Mouse (Mus musculus): ENCODE results near the gene Pi4ka. TPM values are rescaled to one million over a fixed set of nuclear protein-coding genes. Genes with fewer than 3 reads are reported as not detected.
A peak's percentile ranks its signal among the peaks of the same experiment; 100 is the strongest.

Gene Pi4ka
- polyA plus RNA-seq, 1 experiment from 2014 or later, result 23.1 TPM

- H3K27ac ChIP-seq (ENCODE audit: low read length), result no peak overlapping the region
- H3K4me1 ChIP-seq (ENCODE audit: control insufficient read depth, insufficient read depth, low read length), result no peaks in the 10 kb centered on the region
- 53% methylated on average over 5 of the region's 5 CpGs for WGBS
- ATAC-seq, result peak; percentile 33
- peaks cover 5% of the 10 kb centered on the region for H3K9me3 ChIP-seq (ENCODE audit: control insufficient read depth, low read length)
- no peaks in the 10 kb centered on the region for H3K27me3 ChIP-seq (replicated peaks; ENCODE audit: control insufficient read depth, insufficient read depth, low read length)
- no peak overlapping the region for H3K9ac ChIP-seq (ENCODE audit: low read depth, low read length)
- no peak overlapping the region for H3K4me2 ChIP-seq (ENCODE audit: low read depth, low read length)
- no peaks in the 10 kb centered on the region for H3K36me3 ChIP-seq (ENCODE audit: control insufficient read depth, insufficient read depth, low read length)
- no peak overlapping the region for H3K4me3 ChIP-seq (ENCODE audit: low read length)
These were observed 138.2 kb downstream of the Pi4ka start for GRCm38 (mm10) chr16:17267937-17268336.

GRCm38 (mm10) chr16:17266113-17266512, 140.0 kb downstream of the Pi4ka start:
- Histone ChIP-seq H3K4me2 (ENCODE audit: low read depth, low read length) (no peak overlapping the region), H3K4me3 (ENCODE audit: low read length) (no peak overlapping the region), H3K36me3 (ENCODE audit: control insufficient read depth, insufficient read depth, low read length) (no peaks in the 10 kb centered on the region), H3K27ac (ENCODE audit: low read length) (no peak overlapping the region), H3K9me3 (ENCODE audit: control insufficient read depth, low read length) (peaks cover 5% of the 10 kb centered on the region), H3K4me1 (ENCODE audit: control insufficient read depth, insufficient read depth, low read length) (no peaks in the 10 kb centered on the region), H3K9ac (ENCODE audit: low read depth, low read length) (no peak overlapping the region), H3K27me3 (replicated peaks; ENCODE audit: control insufficient read depth, insufficient read depth, low read length) (no peaks in the 10 kb centered on the region)
- 82% methylated on average over 3 of the region's 3 CpGs for WGBS
- ATAC-seq, result no peak

- Histone ChIP-seq H3K4me2 (ENCODE audit: low read depth, low read length) (no peak overlapping the region), H3K4me3 (ENCODE audit: low read length) (no peak overlapping the region), H3K27ac (ENCODE audit: low read length) (no peak overlapping the region), H3K36me3 (ENCODE audit: control insufficient read depth, insufficient read depth, low read length) (peaks cover 15% of the 10 kb centered on the region), H3K9me3 (ENCODE audit: control insufficient read depth, low read length) (no peaks in the 10 kb centered on the region), H3K9ac (ENCODE audit: low read depth, low read length) (no peak overlapping the region), H3K27me3 (replicated peaks; ENCODE audit: control insufficient read depth, insufficient read depth, low read length) (no peaks in the 10 kb centered on the region), H3K4me1 (ENCODE audit: control insufficient read depth, insufficient read depth, low read length) (no peaks in the 10 kb centered on the region)
- ATAC-seq, result no peak
- WGBS, result 83% methylated on average over 1 of the region's 1 CpGs
These were observed 144.8 kb downstream of the Pi4ka start for GRCm38 (mm10) chr16:17261341-17261740.

- Histone ChIP-seq H3K9ac (ENCODE audit: low read depth, low read length) (no peak overlapping the region), H3K27ac (ENCODE audit: low read length) (no peak overlapping the region), H3K4me3 (ENCODE audit: low read length) (no peak overlapping the region), H3K4me1 (ENCODE audit: control insufficient read depth, insufficient read depth, low read length) (peaks cover 5% of the 10 kb centered on the region), H3K36me3 (ENCODE audit: control insufficient read depth, insufficient read depth, low read length) (peaks cover 15% of the 10 kb centered on the region), H3K9me3 (ENCODE audit: control insufficient read depth, low read length) (no peaks in the 10 kb centered on the region), H3K4me2 (ENCODE audit: low read depth, low read length) (no peak overlapping the region), H3K27me3 (replicated peaks; ENCODE audit: control insufficient read depth, insufficient read depth, low read length) (no peaks in the 10 kb centered on the region)
- WGBS, result 95% methylated on average over 12 of the region's 12 CpGs
- no peak for ATAC-seq
These were observed 147.2 kb downstream of the Pi4ka start for GRCm38 (mm10) chr16:17258917-17259316.

GRCm38 (mm10) chr16:17257359-17257821, 148.7 kb downstream of the Pi4ka start:
- H3K4me2 ChIP-seq (ENCODE audit: low read depth, low read length), result no peak overlapping the region
- H3K9me3 ChIP-seq (ENCODE audit: control insufficient read depth, low read length), result no peaks in the 10 kb centered on the region
- no peak overlapping the region for H3K27ac ChIP-seq (ENCODE audit: low read length)
- no peaks in the 10 kb centered on the region for H3K27me3 ChIP-seq (replicated peaks; ENCODE audit: control insufficient read depth, insufficient read depth, low read length)
- H3K4me3 ChIP-seq (ENCODE audit: low read length), result no peak overlapping the region
- H3K9ac ChIP-seq (ENCODE audit: low read depth, low read length), result no peak overlapping the region
- peaks cover 18% of the 10 kb centered on the region for H3K4me1 ChIP-seq (ENCODE audit: control insufficient read depth, insufficient read depth, low read length)
- no peak for ATAC-seq
- peaks cover 15% of the 10 kb centered on the region for H3K36me3 ChIP-seq (ENCODE audit: control insufficient read depth, insufficient read depth, low read length)
- WGBS, result 90% methylated on average over 9 of the region's 9 CpGs

- H3K4me2 ChIP-seq (ENCODE audit: low read depth, low read length), result no peak overlapping the region
- no peak overlapping the region for H3K4me3 ChIP-seq (ENCODE audit: low read length)
- 54% methylated on average over 2 of the region's 2 CpGs for WGBS
- H3K27ac ChIP-seq (ENCODE audit: low read length), result no peak overlapping the region
- H3K27me3 ChIP-seq (replicated peaks; ENCODE audit: control insufficient read depth, insufficient read depth, low read length), result no peaks in the 10 kb centered on the region
- no peaks in the 10 kb centered on the region for H3K9me3 ChIP-seq (ENCODE audit: control insufficient read depth, low read length)
- peaks cover 15% of the 10 kb centered on the region for H3K36me3 ChIP-seq (ENCODE audit: control insufficient read depth, insufficient read depth, low read length)
- H3K9ac ChIP-seq (ENCODE audit: low read depth, low read length), result no peak overlapping the region
- ATAC-seq, result no peak
- peaks cover 31% of the 10 kb centered on the region for H3K4me1 ChIP-seq (ENCODE audit: control insufficient read depth, insufficient read depth, low read length)
These were observed 150.8 kb downstream of the Pi4ka start for GRCm38 (mm10) chr16:17255270-17255669.

- peaks cover 12% of the 10 kb centered on the region for H3K36me3 ChIP-seq (ENCODE audit: control insufficient read depth, insufficient read depth, low read length)
- no peaks in the 10 kb centered on the region for H3K27me3 ChIP-seq (replicated peaks; ENCODE audit: control insufficient read depth, insufficient read depth, low read length)
- peaks cover 34% of the 10 kb centered on the region for H3K4me1 ChIP-seq (ENCODE audit: control insufficient read depth, insufficient read depth, low read length)
- WGBS, result 34% methylated on average over 4 of the region's 4 CpGs
- no peak overlapping the region for H3K9ac ChIP-seq (ENCODE audit: low read depth, low read length)
- H3K27ac ChIP-seq (ENCODE audit: low read length), result no peak overlapping the region
- no peak overlapping the region for H3K4me2 ChIP-seq (ENCODE audit: low read depth, low read length)
- ATAC-seq, result no peak
- no peaks in the 10 kb centered on the region for H3K9me3 ChIP-seq (ENCODE audit: control insufficient read depth, low read length)
- H3K4me3 ChIP-seq (ENCODE audit: low read length), result no peak overlapping the region
These were observed 152.0 kb downstream of the Pi4ka start for GRCm38 (mm10) chr16:17254005-17254597.

GRCm38 (mm10) chr16:17252841-17253240, 153.3 kb downstream of the Pi4ka start:
- peaks cover 35% of the 10 kb centered on the region for H3K4me1 ChIP-seq (ENCODE audit: control insufficient read depth, insufficient read depth, low read length)
- ATAC-seq, result no peak
- no peaks in the 10 kb centered on the region for H3K9me3 ChIP-seq (ENCODE audit: control insufficient read depth, low read length)
- H3K9ac ChIP-seq (ENCODE audit: low read depth, low read length), result no peak overlapping the region
- H3K36me3 ChIP-seq (ENCODE audit: control insufficient read depth, insufficient read depth, low read length), result peaks cover 5% of the 10 kb centered on the region; the same call in 1 of the 2 replicates
- 56% methylated on average over 7 of the region's 7 CpGs for WGBS
- no peak overlapping the region for H3K4me3 ChIP-seq (ENCODE audit: low read length)
- H3K27ac ChIP-seq (ENCODE audit: low read length), result no peak overlapping the region
- H3K27me3 ChIP-seq (replicated peaks; ENCODE audit: control insufficient read depth, insufficient read depth, low read length), result no peaks in the 10 kb centered on the region
- no peak overlapping the region for H3K4me2 ChIP-seq (ENCODE audit: low read depth, low read length)

GRCm38 (mm10) chr16:17252086-17252726, 153.9 kb downstream of the Pi4ka start:
- no peak overlapping the region for H3K9ac ChIP-seq (ENCODE audit: low read depth, low read length)
- no peak overlapping the region for H3K4me2 ChIP-seq (ENCODE audit: low read depth, low read length)
- no peaks in the 10 kb centered on the region for H3K27me3 ChIP-seq (replicated peaks; ENCODE audit: control insufficient read depth, insufficient read depth, low read length)
- 63% methylated on average over 3 of the region's 3 CpGs for WGBS
- H3K9me3 ChIP-seq (ENCODE audit: control insufficient read depth, low read length), result no peaks in the 10 kb centered on the region
- ATAC-seq, result peak; percentile 36; the same call in 1 of the 2 replicates
- peaks cover 41% of the 10 kb centered on the region for H3K4me1 ChIP-seq (ENCODE audit: control insufficient read depth, insufficient read depth, low read length)
- no peaks in the 10 kb centered on the region for H3K36me3 ChIP-seq (ENCODE audit: control insufficient read depth, insufficient read depth, low read length)
- no peak overlapping the region for H3K27ac ChIP-seq (ENCODE audit: low read length)
- no peak overlapping the region for H3K4me3 ChIP-seq (ENCODE audit: low read length)
